13 mouse cellular contexts compared by ENCODE assay signal in genomic region chr6:134222248-134222929, GRCm38 (mm10).
DNase-seq lines count a peak whose midpoint lies in the region; ATAC-seq lines count a peak whose summit lies in the region.
"Had no signal": no experiment of that assay in that cellular context is flagged by ENCODE, and none has a peak within 500 bp of the region (broad histone marks: within the 10 kb centered on the region; RNA-seq: fewer than 3 reads in every experiment).

No protein-coding gene starts in this region.

- DNase-seq in heart, adult 11 months: no peak
- DNase-seq in NIH3T3 (ENCODE audit: low read depth): peak; percentile 48
- peak; percentile 53 to 60 for DNase-seq in adrenal gland, postnatal 36 days
- peak; percentile 70 to 88 for DNase-seq in kidney, postnatal 36 days
- no peak for DNase-seq in left cerebral cortex, adult 18-20 months (ENCODE audit: low spot score in 2 of 2)
- DNase-seq: embryo, embryonic 11 days; heart, postnatal 14 days; liver; spleen, adult 18-20 months; thymus, postnatal 4 days had no signal

- peak overlapping the region; percentile 34; the same call in 1 of the 2 replicates for H3K27ac ChIP-seq in heart, embryonic 16.5 days (ENCODE audit: low read length)
- no peak overlapping the region for H3K27ac ChIP-seq in midbrain, embryonic 16.5 days (ENCODE audit: low read length)

- H3K4me3 ChIP-seq in heart, embryonic 16.5 days (ENCODE audit: low read length): no peak overlapping the region
- no peak overlapping the region for H3K4me3 ChIP-seq in midbrain, embryonic 16.5 days (ENCODE audit: low read depth, low read length)

- no peak overlapping the region for H3K4me2 ChIP-seq in heart, embryonic 16.5 days (ENCODE audit: low read depth, low read length)
- no peak overlapping the region for H3K4me2 ChIP-seq in midbrain, embryonic 16.5 days (ENCODE audit: low read length)
- H3K4me2 ChIP-seq: midbrain, embryonic 11.5 days had no signal

- peaks cover 4% of the 10 kb centered on the region; the same call in 1 of the 2 replicates for H3K36me3 ChIP-seq in heart, embryonic 16.5 days (ENCODE audit: control insufficient read depth, insufficient read depth)
- H3K36me3 ChIP-seq in midbrain, embryonic 16.5 days (ENCODE audit: control insufficient read depth, insufficient read depth, low read length): no peaks in the 10 kb centered on the region

- no peak for ATAC-seq in heart, embryonic 16.5 days (replicated peaks; ENCODE audit: extremely low read depth, insufficient read depth, low FRiP score)
- ATAC-seq in midbrain, embryonic 16.5 days: no peak

- WGBS in heart, embryonic 16.5 days: 69% methylated on average over 8 of the region's 8 CpGs
- WGBS in midbrain, embryonic 16.5 days: 38% methylated on average over 8 of the region's 8 CpGs

- H3K4me1 ChIP-seq in heart, embryonic 16.5 days (ENCODE audit: control insufficient read depth, insufficient read depth, low read length): peaks cover 27% of the 10 kb centered on the region
- H3K4me1 ChIP-seq in midbrain, embryonic 16.5 days (ENCODE audit: control insufficient read depth, insufficient read depth, low read length): 0 out of 2 replicates have a peak, but pooled peaks cover 2% of the 10 kb centered on the region

- H3K9me3 ChIP-seq in heart, embryonic 16.5 days (replicated peaks; ENCODE audit: control insufficient read depth, low read length): no peaks in the 10 kb centered on the region
- no peaks in the 10 kb centered on the region for H3K9me3 ChIP-seq in midbrain, embryonic 16.5 days (replicated peaks; ENCODE audit: control insufficient read depth, low read length, poor library complexity, severe bottlenecking)

- H3K27me3 ChIP-seq in heart, embryonic 16.5 days (ENCODE audit: control insufficient read depth, insufficient read depth, low read length): no peaks in the 10 kb centered on the region
- no peaks in the 10 kb centered on the region for H3K27me3 ChIP-seq in midbrain, embryonic 16.5 days (ENCODE audit: control insufficient read depth, insufficient read depth, low read depth, low read length)

- H3K9ac ChIP-seq in heart, embryonic 16.5 days (ENCODE audit: low read length): no peak overlapping the region
- H3K9ac ChIP-seq in midbrain, embryonic 16.5 days (ENCODE audit: low read depth, low read length): no peak overlapping the region

Comparison
In these comparisons a context has a peak if more than half of its experiments do, and no peak if none do; other contexts are left out.
1. DNase-seq: peak in NIH3T3 (single experiment), adrenal gland, postnatal 36 days (2 of 2) and kidney, postnatal 36 days (2 of 2); none in heart, adult 11 months (single experiment) and left cerebral cortex, adult 18-20 months (0 of 2).